Mouse (Mus musculus): ENCODE measurements at regions not wholly inside any gene's neighbourhood (a gene's known extent, or its start where the extent isn't known, plus 50 kb on each side); places are given as distances from the start of the nearest gene placed in this dataset.

GRCm38 (mm10) chr13:59875637-59876036, 52.7 kb upstream of the Tut7 start:
- TF ChIP-seq CTCF (conservative IDR thresholded peaks at IDR 0.05; ENCODE audit: insufficient read depth, insufficient read length, low read depth, low read length) (no peak), POLR2A (IDR thresholded peaks at IDR 0.05; ENCODE audit: low read depth, low read length) (no peak)
